Mouse (Mus musculus): ENCODE results near the gene Lrrfip2.

DNA sequence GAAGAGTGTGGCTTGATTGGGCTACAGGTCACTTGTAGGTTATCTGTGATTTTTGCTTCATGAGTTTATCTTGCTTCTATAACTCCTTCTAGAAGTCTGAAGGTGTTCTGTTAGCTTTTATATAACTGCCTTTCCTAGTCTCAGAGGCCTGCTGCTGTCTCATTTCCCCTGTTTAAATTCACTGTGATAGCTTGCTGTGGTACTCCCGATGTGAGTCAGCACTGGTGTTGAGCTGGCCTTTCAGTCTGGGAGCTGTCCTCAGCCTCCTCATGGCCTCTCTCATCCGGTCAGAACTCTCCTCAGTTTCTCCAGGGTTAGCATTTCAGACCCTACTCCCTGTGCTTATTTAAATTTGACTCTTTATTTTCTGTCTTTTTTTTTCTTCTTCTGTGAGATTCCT lies 12.7 kb downstream of the Lrrfip2 start:
- no peak for TF ChIP-seq CTCF (IDR thresholded peaks at IDR 0.05; ENCODE audit: borderline replicate concordance, insufficient read depth, low read length)
- no peak for TF ChIP-seq POLR2A (IDR thresholded peaks at IDR 0.05; ENCODE audit: low read depth, low read length)

Measured in embryonic fibroblast, embryonic 13.5 days (primary cell).